Mouse (Mus musculus): ENCODE measurements at regions not wholly inside any gene's neighbourhood (a gene's known extent, or its start where the extent isn't known, plus 50 kb on each side); places are given as distances from the start of the nearest gene placed in this dataset.

DNA sequence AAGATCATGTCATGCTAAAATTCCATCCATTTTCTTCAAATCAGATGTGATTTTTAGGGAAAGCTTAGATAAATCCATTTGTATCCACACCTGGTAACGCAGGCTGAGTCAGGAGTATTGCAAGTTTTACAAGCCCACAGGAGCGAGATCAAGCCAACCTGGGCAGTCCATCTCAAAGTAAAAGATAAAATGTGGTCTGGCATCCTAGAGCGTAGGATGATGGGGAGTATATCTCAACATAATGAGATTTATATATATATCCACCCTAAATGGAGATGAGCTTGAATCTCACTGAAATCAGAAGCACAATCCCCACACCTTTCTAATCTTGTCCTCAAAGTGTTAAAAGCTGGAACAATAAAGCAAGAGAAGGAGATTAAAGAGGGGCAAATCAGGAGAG lies 124.6 kb downstream of the Atp23 start:
- 87% methylated on average over 3 of the region's 3 CpGs for WGBS

DNA sequence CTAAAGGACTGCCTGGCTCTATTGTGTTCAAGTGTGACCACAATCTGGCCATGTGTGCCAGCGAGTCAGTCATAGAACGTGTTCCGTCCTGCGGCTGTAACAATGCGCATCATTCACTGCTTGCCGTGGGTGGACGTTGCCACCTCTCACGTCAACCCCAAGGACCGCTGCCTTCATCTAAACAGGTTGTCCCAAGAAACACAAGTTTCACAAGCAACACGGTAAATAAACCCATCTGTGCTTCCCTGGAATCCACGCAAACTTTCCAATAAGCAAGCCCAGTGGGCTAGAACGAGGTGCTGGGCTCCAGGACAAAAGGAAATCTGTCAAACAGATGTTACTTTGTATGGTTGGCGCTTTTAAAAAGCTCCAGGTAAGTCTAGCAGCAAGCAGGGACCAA lies 125.2 kb downstream of the Atp23 start:
- Histone ChIP-seq H3K4me1 (replicated peaks) (0 out of 2 replicates have a peak, but pooled peaks cover 2% of the 10 kb centered on the region), H3K9me3 (no peaks in the 10 kb centered on the region), H3K27ac (no peak overlapping the region), H3K36me3 (no peaks in the 10 kb centered on the region), H3K27me3 (ENCODE audit: insufficient read depth, poor library complexity, severe bottlenecking) (no peaks in the 10 kb centered on the region), H3K4me3 (no peak overlapping the region)
- WGBS: 88% methylated on average over 13 of the region's 13 CpGs
- no peak for DNase-seq (ENCODE audit: low spot score)

More for the DNA sequence above, 124.6 kb downstream of the Atp23 start:
- Histone ChIP-seq H3K36me3 (no peaks in the 10 kb centered on the region), H3K4me3 (no peak overlapping the region), H3K27me3 (ENCODE audit: insufficient read depth, poor library complexity, severe bottlenecking) (no peaks in the 10 kb centered on the region), H3K4me1 (replicated peaks) (0 out of 2 replicates have a peak, but pooled peaks cover 2% of the 10 kb centered on the region), H3K9me3 (no peaks in the 10 kb centered on the region), H3K27ac (no peak overlapping the region)
- DNase-seq (ENCODE audit: low spot score): no peak

DNA sequence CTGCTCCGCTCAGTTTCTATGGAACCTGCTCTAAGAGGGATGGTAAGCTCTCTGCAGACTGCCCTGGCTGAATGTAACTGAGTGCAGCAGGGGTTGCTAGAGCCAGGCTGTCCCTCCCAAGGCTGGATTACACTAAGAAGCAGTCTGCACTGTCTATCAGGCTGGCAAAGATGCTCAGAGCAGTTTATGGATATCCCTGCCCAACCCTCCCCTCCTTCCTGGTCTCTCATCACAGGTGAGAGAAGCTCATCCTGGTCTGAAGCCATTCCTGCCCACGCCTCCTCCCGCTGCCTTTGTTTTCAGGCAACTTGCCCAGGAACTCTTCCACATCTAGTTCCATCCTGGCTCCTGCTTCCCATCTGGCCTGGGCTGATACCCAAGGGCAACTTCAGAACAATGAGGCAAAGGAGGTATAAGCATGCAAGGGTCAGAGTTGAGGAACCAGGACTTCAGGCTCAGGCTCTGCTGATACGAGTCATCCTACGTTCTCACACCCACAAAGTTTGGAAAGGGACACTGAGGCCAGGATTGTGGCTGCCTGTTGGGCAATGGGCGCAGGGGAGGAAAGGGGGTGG lies 130.6 kb downstream of the Atp23 start:
- DNase-seq (ENCODE audit: low spot score): no peak
- H3K36me3 ChIP-seq: no peaks in the 10 kb centered on the region
- H3K9me3 ChIP-seq: no peaks in the 10 kb centered on the region
- no peaks in the 10 kb centered on the region for H3K27me3 ChIP-seq (ENCODE audit: insufficient read depth, poor library complexity, severe bottlenecking)
- no peak overlapping the region for H3K4me3 ChIP-seq
- 0 out of 2 replicates have a peak, but pooled peaks cover 2% of the 10 kb centered on the region for H3K4me1 ChIP-seq (replicated peaks)
- 85% methylated on average over 6 of the region's 6 CpGs for WGBS
- H3K27ac ChIP-seq: no peak overlapping the region

- Histone ChIP-seq H3K27me3 (ENCODE audit: insufficient read depth, poor library complexity, severe bottlenecking) (no peaks in the 10 kb centered on the region), H3K27ac (no peak overlapping the region), H3K36me3 (no peaks in the 10 kb centered on the region), H3K4me1 (replicated peaks) (no peaks in the 10 kb centered on the region), H3K9me3 (no peaks in the 10 kb centered on the region), H3K4me3 (no peak overlapping the region)
- DNase-seq (ENCODE audit: low spot score): no peak
- 91% methylated on average over 2 of the region's 2 CpGs for WGBS
Observed at GRCm38 (mm10) chr10:126765648-126766047, 135.5 kb downstream of the Atp23 start.

DNA sequence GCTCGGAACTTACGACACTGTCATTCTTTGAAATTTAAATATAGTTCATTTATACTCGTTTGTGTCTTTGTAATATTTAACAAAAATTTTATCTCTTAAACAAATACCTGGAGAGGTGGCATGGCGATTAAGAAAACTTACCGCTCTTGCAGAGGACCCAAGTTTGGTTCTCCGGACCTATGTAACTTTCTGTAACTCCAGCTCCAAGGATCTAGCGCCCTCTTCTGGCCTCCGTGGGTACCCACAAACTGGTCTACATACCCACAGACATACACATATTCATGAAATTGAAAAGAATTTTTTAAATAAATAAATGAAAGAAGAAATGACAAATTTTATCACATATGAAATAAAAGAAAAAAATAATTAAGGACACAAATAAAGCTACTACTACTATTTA lies 136.4 kb downstream of the Atp23 start:
- no peaks in the 10 kb centered on the region for H3K27me3 ChIP-seq (ENCODE audit: insufficient read depth, poor library complexity, severe bottlenecking)
- no peaks in the 10 kb centered on the region for H3K9me3 ChIP-seq
- no peak overlapping the region for H3K4me3 ChIP-seq
- no peaks in the 10 kb centered on the region for H3K36me3 ChIP-seq
- no peaks in the 10 kb centered on the region for H3K4me1 ChIP-seq (replicated peaks)
- 73% methylated on average over 8 of the region's 8 CpGs for WGBS
- no peak for DNase-seq (ENCODE audit: low spot score)
- H3K27ac ChIP-seq: no peak overlapping the region

- no peak for DNase-seq (ENCODE audit: low spot score)
- no peak overlapping the region for H3K27ac ChIP-seq
- H3K27me3 ChIP-seq (ENCODE audit: insufficient read depth, poor library complexity, severe bottlenecking): no peaks in the 10 kb centered on the region
- 75% methylated on average over 5 of the region's 5 CpGs for WGBS
- H3K36me3 ChIP-seq: no peaks in the 10 kb centered on the region
- no peaks in the 10 kb centered on the region for H3K9me3 ChIP-seq
- no peak overlapping the region for H3K4me3 ChIP-seq
- H3K4me1 ChIP-seq (replicated peaks): no peaks in the 10 kb centered on the region
Observed at GRCm38 (mm10) chr10:126763976-126764375, 137.2 kb downstream of the Atp23 start.

DNA sequence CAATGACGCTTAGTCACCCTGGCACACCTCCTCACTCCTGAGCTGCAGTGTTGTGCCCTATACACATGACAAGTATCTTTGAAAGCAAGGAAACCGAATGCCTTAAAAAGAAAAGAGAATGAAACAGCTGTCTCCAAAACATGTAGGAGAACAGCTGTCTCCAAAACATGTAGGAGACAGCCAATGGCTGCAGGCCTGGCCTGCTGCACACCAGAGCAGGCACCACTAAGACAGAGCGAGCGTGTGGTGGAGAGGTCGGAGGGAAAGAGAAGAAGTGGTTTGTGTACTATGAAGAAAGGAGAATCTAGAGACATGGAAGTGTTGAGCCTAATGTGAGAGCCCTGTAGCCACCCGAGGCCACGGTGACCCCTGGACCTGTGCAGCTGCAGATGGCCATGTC lies 142.5 kb downstream of the Atp23 start:
- WGBS: 91% methylated on average over 7 of the region's 7 CpGs
- Histone ChIP-seq H3K4me1 (replicated peaks) (no peaks in the 10 kb centered on the region), H3K27ac (no peak overlapping the region), H3K9me3 (no peaks in the 10 kb centered on the region), H3K4me3 (no peak overlapping the region), H3K36me3 (no peaks in the 10 kb centered on the region), H3K27me3 (ENCODE audit: insufficient read depth, poor library complexity, severe bottlenecking) (no peaks in the 10 kb centered on the region)
- no peak for DNase-seq (ENCODE audit: low spot score)

DNA sequence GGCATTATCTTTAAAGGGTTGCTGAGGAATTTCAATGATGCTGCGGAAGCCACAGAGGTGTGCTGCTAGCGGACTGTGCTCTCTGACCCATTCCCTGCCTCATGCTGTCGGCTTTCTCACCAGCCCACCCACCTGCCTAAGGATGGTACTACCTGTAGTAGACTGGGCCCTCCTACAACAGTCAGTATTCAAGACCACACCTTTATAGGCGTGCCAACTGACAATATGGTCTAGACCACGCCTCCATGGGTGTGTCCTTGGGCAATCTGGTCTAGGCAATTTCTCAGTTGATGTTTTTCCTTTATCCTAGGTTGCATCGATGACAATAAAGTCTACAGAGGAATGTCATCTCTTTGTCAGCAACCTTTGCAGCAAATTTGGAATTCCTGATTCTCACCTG lies 148.0 kb downstream of the Atp23 start:
- Histone ChIP-seq H3K27me3 (ENCODE audit: insufficient read depth, poor library complexity, severe bottlenecking) (no peaks in the 10 kb centered on the region), H3K27ac (no peak overlapping the region), H3K4me1 (replicated peaks) (peaks cover 14% of the 10 kb centered on the region), H3K36me3 (no peaks in the 10 kb centered on the region), H3K9me3 (no peaks in the 10 kb centered on the region), H3K4me3 (no peak overlapping the region)
- 78% methylated on average over 6 of the region's 6 CpGs for WGBS
- no peak for DNase-seq (ENCODE audit: low spot score)

DNA sequence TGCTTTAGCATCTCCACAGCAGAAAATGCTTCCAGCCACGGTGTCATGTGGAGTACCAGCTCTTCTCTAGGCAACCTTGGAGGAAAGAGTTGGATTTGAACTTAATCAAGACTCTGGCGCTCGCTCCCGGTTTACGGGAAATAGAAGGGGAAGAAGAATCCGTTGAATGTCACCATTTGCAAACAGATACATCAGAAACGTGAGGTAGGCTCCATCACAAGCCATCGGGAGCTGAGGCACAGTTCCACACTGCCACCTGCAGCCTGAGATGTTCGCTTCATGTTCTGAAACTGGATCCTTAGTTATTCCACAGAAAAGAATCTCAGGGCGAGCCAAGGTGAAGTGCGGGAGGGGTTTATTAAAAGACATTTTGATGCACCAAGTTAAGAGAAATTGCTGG lies 148.5 kb downstream of the Atp23 start:
- Histone ChIP-seq H3K27me3 (ENCODE audit: insufficient read depth, poor library complexity, severe bottlenecking) (no peaks in the 10 kb centered on the region), H3K27ac (no peak overlapping the region), H3K4me1 (replicated peaks) (peaks cover 14% of the 10 kb centered on the region), H3K9me3 (no peaks in the 10 kb centered on the region), H3K36me3 (no peaks in the 10 kb centered on the region), H3K4me3 (no peak overlapping the region)
- no peak for DNase-seq (ENCODE audit: low spot score)
- 63% methylated on average over 11 of the region's 11 CpGs for whole genome bisulfite sequencing

DNA sequence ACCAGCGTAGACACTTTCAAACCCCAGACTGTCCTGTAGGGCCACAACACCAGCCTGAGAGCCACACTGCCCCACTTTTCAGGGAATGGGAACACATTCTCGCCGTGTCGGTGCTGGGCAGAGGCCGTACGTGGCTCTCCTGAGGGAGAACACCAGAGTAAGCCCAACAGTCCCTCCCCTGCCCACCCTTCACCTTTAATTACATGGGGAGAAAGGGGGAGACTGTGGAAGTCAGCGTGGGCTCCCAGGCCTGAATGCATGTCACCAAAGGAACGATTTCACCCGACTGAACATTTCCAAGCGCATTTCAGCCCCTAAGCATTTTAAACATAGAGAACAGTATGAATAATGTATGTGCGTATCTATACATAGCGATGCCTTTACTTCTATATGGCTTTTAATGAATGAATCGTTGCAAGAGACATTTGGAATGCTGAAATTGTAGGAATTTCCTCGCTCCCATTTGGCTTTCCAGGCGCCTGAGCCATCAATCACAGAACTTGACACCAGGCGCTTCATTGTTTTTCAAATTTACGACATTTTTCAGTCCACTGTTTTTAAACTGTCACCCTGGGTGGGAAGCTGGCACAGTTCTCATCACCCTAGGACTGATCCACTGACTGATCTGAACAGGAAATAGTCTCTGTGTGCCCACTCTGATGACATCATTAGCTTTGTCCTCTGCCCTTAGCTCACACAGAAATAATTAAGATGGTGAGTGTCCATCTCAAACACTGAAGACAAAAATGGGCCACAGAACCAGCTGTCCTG lies 152.3 kb downstream of the Atp23 start:
- Histone ChIP-seq H3K27ac (peak overlapping the region; percentile 42), H3K4me3 (no peak overlapping the region), H3K9me3 (0 out of 2 replicates have a peak, but pooled peaks cover 2% of the 10 kb centered on the region), H3K4me1 (replicated peaks) (peaks cover 14% of the 10 kb centered on the region), H3K36me3 (no peaks in the 10 kb centered on the region), H3K27me3 (ENCODE audit: insufficient read depth, poor library complexity, severe bottlenecking) (no peaks in the 10 kb centered on the region)
- peak; percentile 11 for DNase-seq (ENCODE audit: low spot score)
- WGBS: 55% methylated on average over 17 of the region's 17 CpGs

DNA sequence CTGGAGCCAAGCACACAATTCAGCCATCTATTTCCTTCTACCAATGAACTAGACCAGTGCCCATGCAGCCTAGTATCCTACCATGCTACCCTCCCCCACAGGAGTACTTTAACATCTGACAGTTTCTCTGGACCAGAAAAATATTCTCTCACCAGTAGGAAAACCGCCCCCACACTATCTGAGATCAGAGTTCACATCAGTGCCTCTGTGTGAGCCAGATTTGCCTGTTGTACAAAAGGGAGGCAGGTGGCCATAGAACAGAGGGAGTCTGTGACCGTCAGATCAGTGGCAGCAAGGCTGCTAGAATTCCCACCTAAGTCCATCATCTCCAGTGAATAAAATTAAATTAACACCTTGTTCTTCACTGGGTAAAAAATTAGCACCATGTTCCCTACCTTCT lies 166.5 kb downstream of the Atp23 start:
- no peak overlapping the region for H3K27ac ChIP-seq
- no peaks in the 10 kb centered on the region for H3K9me3 ChIP-seq
- H3K4me3 ChIP-seq: no peak overlapping the region
- DNase-seq (ENCODE audit: low spot score): no peak
- no peaks in the 10 kb centered on the region for H3K27me3 ChIP-seq (ENCODE audit: insufficient read depth, poor library complexity, severe bottlenecking)
- H3K36me3 ChIP-seq: no peaks in the 10 kb centered on the region
- no peaks in the 10 kb centered on the region for H3K4me1 ChIP-seq (replicated peaks)
- 76% methylated on average over 2 of the region's 2 CpGs for WGBS

DNA sequence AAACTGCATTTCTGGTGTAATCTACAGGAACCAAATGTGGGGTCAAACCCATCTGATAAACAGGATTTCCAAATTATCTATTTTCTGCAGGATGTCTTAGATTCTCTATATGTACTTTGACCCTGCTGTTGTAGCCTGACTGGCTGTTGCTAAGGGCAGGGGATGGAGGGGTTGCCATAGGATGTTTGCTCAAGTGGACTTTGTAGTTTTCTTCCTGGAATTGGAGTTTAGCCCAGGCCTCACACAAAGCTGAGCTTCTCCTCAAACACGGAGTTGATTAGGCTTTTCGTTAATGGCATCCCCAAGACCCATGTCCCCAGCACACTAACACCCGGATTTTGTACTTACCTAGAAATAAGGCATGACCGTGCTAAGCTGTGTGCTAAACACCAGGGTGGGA lies 173.3 kb downstream of the Atp23 start:
- H3K4me3 ChIP-seq: no peak overlapping the region
- 91% methylated on average over 4 of the region's 4 CpGs for WGBS
- DNase-seq (ENCODE audit: low spot score): no peak
- no peak overlapping the region for H3K27ac ChIP-seq
- no peaks in the 10 kb centered on the region for H3K9me3 ChIP-seq
- H3K36me3 ChIP-seq: no peaks in the 10 kb centered on the region
- H3K4me1 ChIP-seq (replicated peaks): no peaks in the 10 kb centered on the region
- H3K27me3 ChIP-seq (ENCODE audit: insufficient read depth, poor library complexity, severe bottlenecking): no peaks in the 10 kb centered on the region

GRCm38 (mm10) chr10:126717961-126718360 lies 183.2 kb downstream of the Atp23 start:
- no peak overlapping the region for H3K4me3 ChIP-seq
- H3K9me3 ChIP-seq: no peaks in the 10 kb centered on the region
- WGBS: 86% methylated on average over 2 of the region's 2 CpGs
- DNase-seq (ENCODE audit: low spot score): no peak
- no peaks in the 10 kb centered on the region for H3K27me3 ChIP-seq (ENCODE audit: insufficient read depth, poor library complexity, severe bottlenecking)
- no peak overlapping the region for H3K27ac ChIP-seq
- H3K36me3 ChIP-seq: no peaks in the 10 kb centered on the region
- no peaks in the 10 kb centered on the region for H3K4me1 ChIP-seq (replicated peaks)
